Mouse (Mus musculus): Measurements from ENCODE around the gene Ndufs8.

DNA sequence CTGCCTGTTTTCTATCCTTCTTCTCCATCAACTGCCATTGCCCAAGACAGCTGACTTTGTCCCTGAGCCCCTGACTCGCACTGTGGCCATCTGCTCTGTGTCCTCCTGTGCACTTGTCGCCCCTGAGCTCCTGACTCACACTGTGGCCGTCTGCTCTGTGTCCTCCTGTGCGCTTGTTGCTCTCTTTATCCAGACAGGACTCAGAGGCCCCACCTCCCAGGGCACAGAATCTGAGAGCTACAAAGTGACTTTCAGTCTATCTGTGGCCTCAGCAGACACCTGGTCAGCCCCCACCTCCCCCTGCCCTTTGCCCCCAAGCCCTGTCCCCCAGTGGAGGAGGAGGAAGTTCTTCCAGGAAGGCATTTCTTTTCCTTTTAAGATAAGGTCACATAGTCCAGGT, 43.2 kb upstream of the Ndufs8 start:
- no peak for TF ChIP-seq POLR2A (IDR thresholded peaks at IDR 0.05; ENCODE audit: borderline replicate concordance, control insufficient read depth, low read depth, low read length)
- no peak for TF ChIP-seq CTCF (IDR thresholded peaks at IDR 0.05; ENCODE audit: control insufficient read depth, insufficient read depth, low read length)
